Mouse (Mus musculus): ENCODE results near the gene Dap.

- TF ChIP-seq EP300 (IDR thresholded peaks at IDR 0.05; ENCODE audit: low read depth) (no peak), CTCF (IDR thresholded peaks at IDR 0.05; ENCODE audit: low read depth) (no peak)
Measured at GRCm38 (mm10) chr15:31238611-31239010, 14.5 kb downstream of the Dap start.
